Mouse (Mus musculus): Measurements from ENCODE around the gene Col27a1.

DNA sequence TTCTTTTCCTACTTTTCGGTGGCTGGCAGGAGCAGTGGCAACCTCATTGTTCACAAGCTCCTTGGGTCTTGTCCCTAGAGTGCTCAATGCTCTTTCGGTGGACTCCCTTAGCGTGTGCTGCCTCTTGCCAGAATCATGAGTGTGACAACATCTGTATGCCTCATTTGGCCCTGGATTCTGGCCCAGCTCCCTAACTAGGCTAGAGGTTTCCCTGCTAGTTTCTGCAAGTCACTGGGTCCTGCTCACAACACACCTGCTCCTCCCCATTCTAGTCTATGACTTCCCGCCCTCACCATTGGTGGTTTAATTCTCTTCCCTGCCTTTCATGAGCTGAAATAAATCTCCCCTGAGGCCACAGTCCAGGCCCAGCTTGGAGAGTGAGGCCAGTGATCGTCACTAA lies 14.4 kb upstream of the Col27a1 start:
- TF ChIP-seq CTCF (IDR thresholded peaks at IDR 0.05; ENCODE audit: low read depth), result no peak
- no peak for TF ChIP-seq EP300 (IDR thresholded peaks at IDR 0.05; ENCODE audit: low read depth)

All from liver, embryonic 14.5 days (tissue).